Mouse (Mus musculus) E14TG2a.4 (cell line): ENCODE results near the gene Slc9a7.

Source experiments
- CTCF ChIP-seq: conservative IDR thresholded peaks from 2 replicates; pipeline ENCODE4 v1.5.1; 2014; ENCODE audit warnings: low read length
- POU5F1 ChIP-seq: IDR thresholded peaks from 2 replicates; pipeline ENCODE4 v1.6.1; 2014; ENCODE audit warnings: low read length, borderline replicate concordance

DNA sequence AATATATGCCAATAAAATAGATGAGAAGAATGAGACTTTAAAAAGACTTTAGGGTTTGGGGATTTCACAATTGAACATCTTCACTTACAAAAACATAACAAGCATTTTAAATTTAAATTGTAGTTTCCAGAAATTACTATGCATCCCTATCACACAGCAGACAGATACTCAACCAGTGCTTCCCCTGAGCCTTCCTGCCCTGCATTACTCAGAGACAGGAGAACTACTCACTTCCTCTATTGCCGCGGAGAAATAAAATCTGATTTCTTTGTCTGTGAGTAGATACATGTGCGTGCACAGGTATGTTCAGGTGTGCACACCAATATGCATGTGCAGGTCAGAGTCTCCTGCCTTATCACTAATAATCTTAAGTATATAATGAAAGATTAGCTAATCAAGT lies 2.9 kb downstream of the Slc9a7 start:
- TF ChIP-seq CTCF (no peak), POU5F1 (no peak)
